Mouse (Mus musculus) embryonic fibroblast, embryonic 13.5 days (primary cell): Measurements from ENCODE around the gene Ddr2.

Experiments used
- CTCF ChIP-seq: IDR thresholded peaks from 2 replicates; pipeline ENCODE4 v1.5.1; 2011; ENCODE audit warnings: mild to moderate bottlenecking, control low read depth, low read length, moderate library complexity, borderline replicate concordance; ENCODE audit not compliant: insufficient read depth
- POLR2A ChIP-seq: IDR thresholded peaks from 2 replicates; pipeline ENCODE4 v1.6.1; 2011; ENCODE audit warnings: low read depth, mild to moderate bottlenecking, control low read depth, low read length, moderate library complexity

- no peak for TF ChIP-seq CTCF
- TF ChIP-seq POLR2A = no peak
These were observed 65.7 kb downstream of the Ddr2 start for GRCm38 (mm10) chr1:170044726-170045471.
